Mouse (Mus musculus): Measurements from ENCODE around the gene Rasl11b.
A peak's percentile ranks its signal among the peaks of the same experiment; 100 is the strongest.

Rasl11b gene

DNA sequence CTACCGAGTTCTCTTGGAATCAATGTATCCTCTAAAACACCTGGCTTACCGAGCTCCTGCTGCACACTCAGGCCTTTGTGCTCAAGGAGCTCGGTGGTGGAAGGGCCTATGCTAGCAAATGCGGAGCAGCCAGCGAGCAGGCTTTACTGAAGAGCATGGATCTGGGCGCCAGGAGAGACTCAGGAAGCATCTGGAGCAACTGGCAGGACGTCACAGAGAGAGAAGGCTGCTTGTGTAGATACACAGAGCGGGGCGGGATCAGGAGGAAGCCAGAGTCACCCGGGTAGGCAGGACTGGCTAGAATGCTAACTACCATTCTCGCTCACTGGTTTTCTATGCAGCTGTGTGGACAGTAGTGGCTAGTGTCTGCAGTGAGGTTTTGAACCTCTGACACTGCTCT, 16.3 kb downstream of the Rasl11b start:
- no peak for ATAC-seq (ENCODE audit: low TSS enrichment)

GRCm38 (mm10) chr5:74214501-74215110, 19.5 kb downstream of the Rasl11b start:
- peak; percentile 48; the same call in 1 of the 2 replicates for ATAC-seq (ENCODE audit: low TSS enrichment)

GRCm38 (mm10) chr5:74215125-74215524, 20.0 kb downstream of the Rasl11b start:
- peak; percentile 11; the same call in 1 of the 2 replicates for ATAC-seq (ENCODE audit: low TSS enrichment)

- ATAC-seq (ENCODE audit: low TSS enrichment): no peak
These were observed 23.4 kb downstream of the Rasl11b start for GRCm38 (mm10) chr5:74218524-74218923.

DNA sequence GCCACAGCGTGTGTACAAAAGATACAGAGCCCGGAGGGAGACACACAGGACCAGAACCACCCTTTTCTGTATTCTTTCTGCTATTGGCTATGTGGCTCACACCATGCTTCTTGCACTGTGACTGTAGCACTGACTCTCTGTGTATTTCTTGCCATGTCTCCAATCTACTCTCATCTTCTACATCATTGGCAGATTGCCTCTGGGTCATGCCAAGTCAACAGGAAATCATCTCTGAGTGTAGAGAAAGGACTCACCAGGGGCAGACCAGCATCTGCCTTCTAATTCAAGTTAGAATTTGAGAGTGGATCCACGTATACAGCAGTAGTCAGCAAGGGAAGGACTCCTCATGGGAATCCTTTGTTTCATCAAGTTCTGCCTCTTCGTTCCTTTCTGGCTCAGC, 27.5 kb downstream of the Rasl11b start:
- no peak for ATAC-seq (ENCODE audit: low TSS enrichment)

- no peak for ATAC-seq (ENCODE audit: low TSS enrichment)
These were observed 29.4 kb downstream of the Rasl11b start for GRCm38 (mm10) chr5:74224480-74224879.

DNA sequence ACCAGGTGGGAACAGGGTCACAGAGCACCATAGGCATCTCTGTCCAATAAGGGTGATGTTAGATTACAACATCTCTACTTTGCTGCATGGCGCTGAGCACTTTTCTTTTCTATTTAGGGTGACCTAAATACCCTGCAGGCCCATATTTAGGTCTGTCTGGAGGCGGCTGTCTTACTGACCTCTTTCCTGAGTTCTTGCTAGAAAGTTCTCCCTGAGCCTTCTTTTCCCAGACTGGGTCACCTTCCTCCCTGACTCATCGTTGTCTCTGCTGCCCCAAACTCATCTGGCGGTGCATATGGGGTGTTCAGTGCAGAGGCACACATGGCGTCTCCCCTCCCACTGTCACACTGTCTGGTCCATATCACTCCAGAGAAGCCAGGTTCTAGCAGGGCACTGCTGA, 31.1 kb downstream of the Rasl11b start:
- peak; percentile 48 for ATAC-seq (ENCODE audit: low TSS enrichment)

- ATAC-seq (ENCODE audit: low TSS enrichment): no peak
These were observed 32.3 kb downstream of the Rasl11b start for GRCm38 (mm10) chr5:74227352-74227751.

DNA sequence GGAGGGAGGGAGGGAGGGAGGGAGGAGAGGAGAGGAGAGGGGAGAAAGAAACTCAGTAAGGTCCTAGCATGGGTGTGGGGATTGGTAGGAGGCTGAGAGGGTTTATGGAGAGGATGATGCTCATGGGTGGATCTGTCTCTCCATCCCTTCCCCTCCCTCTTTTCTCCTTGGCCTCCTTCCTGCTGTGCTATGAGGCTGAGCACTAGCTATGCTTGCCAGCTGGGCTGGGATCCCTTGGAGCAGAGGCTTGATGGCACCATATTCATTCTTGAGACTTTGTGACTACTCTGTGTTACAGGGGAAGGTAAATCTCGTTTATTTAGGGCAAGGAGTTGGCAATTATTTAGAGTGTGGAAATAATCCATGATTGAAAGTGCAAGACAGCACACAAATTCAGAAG, 33.9 kb downstream of the Rasl11b start:
- ATAC-seq (ENCODE audit: low TSS enrichment): peak; percentile 66

DNA sequence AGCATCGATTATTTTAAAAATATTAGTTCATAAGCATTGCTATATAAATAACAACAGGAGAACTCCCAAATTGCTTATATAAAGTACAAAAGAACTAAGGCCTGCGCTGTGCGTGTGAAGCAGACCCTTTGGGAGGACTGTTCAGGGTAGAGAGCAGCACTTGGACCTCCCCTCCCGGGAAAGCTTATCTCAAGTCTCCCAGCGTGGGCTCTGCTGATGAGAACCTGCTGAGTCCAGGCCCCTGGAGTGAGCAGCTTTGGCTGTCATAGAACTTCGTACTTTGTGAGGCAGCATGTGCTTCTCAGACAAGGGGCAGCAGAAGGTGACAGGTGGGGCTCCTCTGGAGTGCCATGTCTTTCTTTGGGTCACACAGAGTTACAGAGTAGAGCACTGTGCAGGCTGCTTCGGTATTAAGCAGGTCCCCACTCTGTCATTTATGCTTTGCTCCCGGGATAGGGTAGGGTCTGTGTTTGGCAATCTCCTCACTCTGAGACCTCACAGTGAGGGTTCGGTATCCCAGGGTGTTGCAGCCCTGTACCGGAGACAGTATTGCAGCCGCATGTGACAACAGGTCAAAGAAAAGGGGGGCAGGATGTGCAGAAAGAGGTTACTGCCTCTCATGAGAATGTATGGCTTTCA, 34.8 kb downstream of the Rasl11b start:
- no peak for ATAC-seq (ENCODE audit: low TSS enrichment)

GRCm38 (mm10) chr5:74230525-74230924, 35.4 kb downstream of the Rasl11b start:
- no peak for ATAC-seq (ENCODE audit: low TSS enrichment)

DNA sequence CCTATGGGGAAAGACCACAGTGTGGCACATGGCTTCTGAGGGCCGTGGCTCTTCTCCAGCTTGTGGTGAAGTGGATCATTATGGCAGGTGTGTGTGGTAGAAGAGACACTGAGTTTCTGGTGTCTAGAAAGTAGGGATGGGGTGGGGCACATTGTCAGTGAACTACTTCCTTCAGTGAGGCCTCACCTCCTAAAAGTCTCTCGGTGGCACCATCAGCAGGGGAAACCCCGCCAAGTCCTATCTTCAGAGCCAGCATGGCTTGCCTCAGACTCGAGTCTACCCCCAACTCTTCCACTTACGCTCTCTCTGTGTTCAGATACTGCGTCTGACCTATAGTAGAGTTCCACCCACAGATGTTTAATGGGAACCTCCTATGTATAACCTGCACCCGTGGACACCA, 38.7 kb downstream of the Rasl11b start:
- ATAC-seq (ENCODE audit: low TSS enrichment): no peak

- no peak for ATAC-seq (ENCODE audit: low TSS enrichment)
These were observed 44.3 kb downstream of the Rasl11b start for GRCm38 (mm10) chr5:74239369-74239768.

DNA sequence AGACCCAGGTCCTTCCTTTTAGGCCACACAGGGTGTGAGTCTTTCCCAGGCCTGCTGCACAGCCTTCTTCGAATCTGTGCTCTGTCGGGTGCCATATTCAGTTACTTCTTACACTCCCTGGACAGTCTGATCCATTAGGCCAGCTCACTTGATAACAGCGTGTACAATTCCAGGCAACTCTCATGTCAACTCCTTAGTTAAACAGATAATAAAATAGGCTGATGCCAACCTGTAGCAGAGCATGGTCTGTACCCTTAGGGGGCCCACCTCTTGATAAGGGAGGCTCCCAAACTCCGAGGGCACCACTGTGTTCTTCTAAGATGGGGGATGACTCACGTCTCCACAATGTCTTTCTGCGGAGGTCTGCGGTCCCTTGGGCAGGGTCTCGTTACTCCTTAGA, 45.2 kb downstream of the Rasl11b start:
- no peak for ATAC-seq (ENCODE audit: low TSS enrichment)

GRCm38 (mm10) chr5:74240926-74241680, 46.0 kb downstream of the Rasl11b start:
- ATAC-seq (ENCODE audit: low TSS enrichment): no peak

- no peak for ATAC-seq (ENCODE audit: low TSS enrichment)
These were observed 47.6 kb downstream of the Rasl11b start for GRCm38 (mm10) chr5:74242654-74243053.

GRCm38 (mm10) chr5:74244406-74245019, 49.4 kb downstream of the Rasl11b start:
- ATAC-seq (ENCODE audit: low TSS enrichment): no peak

DNA sequence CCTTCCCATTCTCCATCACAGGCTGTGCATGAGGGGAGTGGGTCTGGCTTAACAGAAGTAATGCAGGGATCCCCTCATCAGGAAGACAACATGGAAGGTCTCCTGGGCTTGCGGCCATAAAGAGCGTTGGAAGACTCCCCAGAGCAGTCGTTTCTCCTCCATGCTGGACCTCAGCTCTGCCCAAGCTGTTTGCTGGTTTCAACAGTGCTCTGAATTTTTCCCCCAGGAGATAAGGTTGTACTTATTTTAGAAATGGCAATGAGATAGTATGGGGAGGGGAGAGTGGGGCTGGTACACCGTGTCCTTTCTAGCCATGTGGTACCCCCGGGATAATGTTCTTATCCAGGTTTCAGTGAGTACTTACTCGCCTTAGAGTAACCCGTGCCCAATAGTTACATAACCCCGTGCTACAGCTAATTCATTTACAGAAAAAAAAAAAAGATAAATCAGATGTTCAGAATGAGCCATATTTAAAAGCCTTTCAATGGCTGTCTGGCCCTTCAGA, 50.6 kb downstream of the Rasl11b start:
- ATAC-seq (ENCODE audit: low TSS enrichment): no peak

- ATAC-seq (ENCODE audit: low TSS enrichment): no peak
These were observed 51.4 kb downstream of the Rasl11b start for GRCm38 (mm10) chr5:74246453-74246852.

- no peak for ATAC-seq (ENCODE audit: low TSS enrichment)
These were observed 51.9 kb downstream of the Rasl11b start for GRCm38 (mm10) chr5:74246971-74247370.

Measured in frontal cortex, adult (tissue).